Mouse (Mus musculus): ENCODE measurements around the gene Arhgdib. TPM values are rescaled to one million over a fixed set of nuclear protein-coding genes. Genes with fewer than 3 reads are reported as not detected.

The Arhgdib gene
- total and polyA plus RNA-seq, 3 experiments = 321 to 1,150 (median 355) TPM

DNA sequence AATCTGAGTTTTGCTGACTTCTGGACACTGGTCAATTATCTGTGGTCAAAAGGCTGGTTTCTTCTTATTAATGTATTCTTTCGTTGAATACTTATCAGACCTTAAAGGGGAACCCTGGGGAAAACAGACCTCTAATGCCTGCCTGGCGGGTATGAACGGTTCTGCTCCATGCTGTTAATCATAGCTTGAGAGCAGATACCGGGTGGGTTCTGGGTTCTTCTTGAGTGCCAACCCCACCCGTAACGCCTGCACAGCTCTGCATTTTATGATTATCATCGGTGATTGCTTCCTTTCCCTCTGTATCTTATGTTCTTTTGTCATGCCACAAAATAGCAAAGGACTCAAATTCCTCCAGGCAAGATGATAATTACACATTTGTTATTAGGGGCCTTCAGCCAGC is 7.6 kb downstream of the Arhgdib start:
- in situ Hi-C loops (cut with MboI; ENCODE audit: low pct_ligation_motif_present, low pct_unique_long_range_greater_than_20kb, low sequenced_read_pairs) = no loop called here
- no peak for DNase-seq (ENCODE audit: extremely low read depth)
- Histone ChIP-seq H3K4me1 (ENCODE audit: control insufficient read depth in 1 of 2, insufficient read depth in 2 of 2) (peaks cover 21 to 54% of the 10 kb centered on the region in 2 experiments), H3K27me3 (replicated peaks) (no peaks in the 10 kb centered on the region), H3K27ac (ENCODE audit: insufficient read depth, low read depth) (no peak overlapping the region), H3K4me3 (replicated peaks in 1 of 3; ENCODE audit: low read depth in 2 of 3, low read length in 2 of 3, poor library complexity in 1 of 3) (no peak overlapping the region), H3K79me2 (replicated peaks; ENCODE audit: control insufficient read depth, extremely low read depth, insufficient read depth, poor library complexity, severe bottlenecking) (peaks cover 69% of the 10 kb centered on the region), H3K9ac (ENCODE audit: insufficient read depth, low read depth) (no peak overlapping the region), H3K9me3 (replicated peaks; ENCODE audit: low read length) (no peaks in the 10 kb centered on the region), H3K4me2 (ENCODE audit: insufficient read depth, low read depth, poor library complexity, severe bottlenecking) (no peak overlapping the region), H3K36me3 (replicated peaks in 1 of 2; ENCODE audit: control insufficient read depth in 1 of 2, insufficient read depth in 1 of 2, low read length in 1 of 2) (peaks cover 66 to 78% of the 10 kb centered on the region in 2 experiments)
- dilution Hi-C loops (cut with MboI; ENCODE audit: extremely low pct_ligation_motif_present, extremely low pct_unique_long_range_greater_than_20kb, low sequenced_read_pairs) = no loop called here
- TF ChIP-seq POLR2AphosphoS2 (IDR thresholded peaks at IDR 0.05; ENCODE audit: low read depth, low read length) (no peak), UBTF (IDR thresholded peaks at IDR 0.05; ENCODE audit: low read depth, low read length) (no peak)

DNA sequence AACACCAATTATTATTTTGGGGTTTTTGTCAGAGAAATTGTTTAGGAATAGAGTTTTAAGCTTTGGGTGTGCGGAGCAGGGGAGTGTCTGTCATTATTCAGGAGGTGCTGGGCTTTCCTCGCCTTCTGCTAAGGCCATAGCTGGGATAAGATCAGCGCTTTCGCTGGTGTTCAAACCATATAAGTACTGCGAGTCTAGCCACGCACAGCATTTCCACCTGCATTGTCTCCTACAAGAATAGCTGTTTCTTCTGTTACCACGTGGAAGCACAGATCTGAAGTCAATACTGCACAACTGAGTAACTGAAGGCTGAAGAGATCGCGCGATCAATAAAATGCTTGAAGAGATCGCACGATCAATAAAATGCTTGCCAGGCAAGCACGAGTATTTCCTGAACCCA is 10.5 kb downstream of the Arhgdib start:
- H3K9ac ChIP-seq (ENCODE audit: insufficient read depth, low read depth) = no peak overlapping the region; the same call in 1 of the 2 replicates
- peaks cover 86 to 97% of the 10 kb centered on the region in 2 experiments for H3K36me3 ChIP-seq (replicated peaks in 1 of 2; ENCODE audit: control insufficient read depth in 1 of 2, insufficient read depth in 1 of 2, low read length in 1 of 2)
- no peaks in the 10 kb centered on the region for H3K9me3 ChIP-seq (replicated peaks; ENCODE audit: low read length)
- dilution Hi-C loops (cut with MboI; ENCODE audit: extremely low pct_ligation_motif_present, extremely low pct_unique_long_range_greater_than_20kb, low sequenced_read_pairs) = no loop called here
- H3K4me1 ChIP-seq (ENCODE audit: control insufficient read depth in 1 of 2, insufficient read depth in 2 of 2) = peaks cover 17 to 53% of the 10 kb centered on the region in 2 experiments
- H3K27ac ChIP-seq (ENCODE audit: insufficient read depth, low read depth) = peak overlapping the region; percentile 35
- in situ Hi-C loops (cut with MboI; ENCODE audit: low pct_ligation_motif_present, low pct_unique_long_range_greater_than_20kb, low sequenced_read_pairs) = no loop called here
- H3K4me2 ChIP-seq (ENCODE audit: insufficient read depth, low read depth, poor library complexity, severe bottlenecking) = peak overlapping the region; percentile 19; the same call in 1 of the 2 replicates
- H3K4me3 ChIP-seq (replicated peaks in 1 of 3; ENCODE audit: low read depth in 2 of 3, low read length in 2 of 3, poor library complexity in 1 of 3) = no peak overlapping the region
- no peaks in the 10 kb centered on the region for H3K27me3 ChIP-seq (replicated peaks)
- no peak for TF ChIP-seq IRF4 (IDR thresholded peaks at IDR 0.05; ENCODE audit: low read depth, low read length)
- no peak for TF ChIP-seq PAX5 (IDR thresholded peaks at IDR 0.05; ENCODE audit: low read length)
- no peak for TF ChIP-seq BHLHE40 (IDR thresholded peaks at IDR 0.05; ENCODE audit: low read depth, low read length)
- no peak for TF ChIP-seq HCFC1 (IDR thresholded peaks at IDR 0.05; ENCODE audit: low read depth, low read length)
- TF ChIP-seq CHD1 (IDR thresholded peaks at IDR 0.05; ENCODE audit: low read depth, low read length) = no peak
- TF ChIP-seq JUN (IDR thresholded peaks at IDR 0.05; ENCODE audit: insufficient read depth, low read depth, low read length) = no peak
- TF ChIP-seq JUND (conservative IDR thresholded peaks at IDR 0.05; ENCODE audit: low read depth, low read length) = no peak
- TF ChIP-seq EP300 (IDR thresholded peaks at IDR 0.05; ENCODE audit: low read length) = no peak
- TF ChIP-seq NELFE (IDR thresholded peaks at IDR 0.05; ENCODE audit: low read depth, low read length) = no peak
- peaks cover 48% of the 10 kb centered on the region for H3K79me2 ChIP-seq (replicated peaks; ENCODE audit: control insufficient read depth, extremely low read depth, insufficient read depth, poor library complexity, severe bottlenecking)
- DNase-seq (ENCODE audit: extremely low read depth) = no peak

DNA sequence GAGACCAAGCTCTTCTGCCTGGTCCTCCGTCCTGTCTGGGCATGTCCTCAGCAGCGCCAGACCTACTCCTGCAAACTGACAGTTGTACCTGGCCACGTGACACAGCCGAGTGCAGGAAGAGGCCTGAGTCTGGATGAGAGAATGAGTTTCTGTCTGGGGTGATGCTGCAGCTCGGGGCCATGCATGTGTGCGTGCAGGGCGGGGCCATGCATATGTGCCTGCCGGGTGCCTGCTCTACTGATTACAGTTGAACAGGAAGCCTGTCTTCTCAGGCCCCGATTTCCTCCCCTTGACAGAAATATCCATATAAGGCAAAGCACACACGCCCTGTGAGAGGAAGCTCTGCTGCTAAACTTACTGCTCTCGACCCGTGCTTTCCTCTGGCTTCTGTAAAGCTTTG is 11.0 kb downstream of the Arhgdib start:
- Histone ChIP-seq H3K27me3 (replicated peaks) (no peaks in the 10 kb centered on the region), H3K4me3 (replicated peaks in 1 of 3; ENCODE audit: low read depth in 2 of 3, low read length in 2 of 3, poor library complexity in 1 of 3) (no peak overlapping the region), H3K36me3 (replicated peaks in 1 of 2; ENCODE audit: control insufficient read depth in 1 of 2, insufficient read depth in 1 of 2, low read length in 1 of 2) (peaks cover 88 to 97% of the 10 kb centered on the region in 2 experiments), H3K27ac (ENCODE audit: insufficient read depth, low read depth) (peak overlapping the region; percentile 88), H3K79me2 (replicated peaks; ENCODE audit: control insufficient read depth, extremely low read depth, insufficient read depth, poor library complexity, severe bottlenecking) (peaks cover 43% of the 10 kb centered on the region), H3K4me2 (ENCODE audit: insufficient read depth, low read depth, poor library complexity, severe bottlenecking) (peak overlapping the region; percentile 19; the same call in 1 of the 2 replicates), H3K9ac (ENCODE audit: insufficient read depth, low read depth) (no peak overlapping the region; the same call in 1 of the 2 replicates), H3K4me1 (ENCODE audit: control insufficient read depth in 1 of 2, insufficient read depth in 2 of 2) (peaks cover 17 to 54% of the 10 kb centered on the region in 2 experiments), H3K9me3 (replicated peaks; ENCODE audit: low read length) (no peaks in the 10 kb centered on the region)
- peak; percentile 92 for DNase-seq (ENCODE audit: extremely low read depth)
- dilution Hi-C loops (cut with MboI; ENCODE audit: extremely low pct_ligation_motif_present, extremely low pct_unique_long_range_greater_than_20kb, low sequenced_read_pairs) (no loop called here), in situ Hi-C loops (cut with MboI; ENCODE audit: low pct_ligation_motif_present, low pct_unique_long_range_greater_than_20kb, low sequenced_read_pairs) (no loop called here)
- TF ChIP-seq E2F4 (IDR thresholded peaks at IDR 0.05; ENCODE audit: insufficient replicate concordance, low read depth, low read length) = no peak
- TF ChIP-seq SIN3A (IDR thresholded peaks at IDR 0.05; ENCODE audit: low read length) = peak; percentile 69
- peak; percentile 97 for TF ChIP-seq MAX (IDR thresholded peaks at IDR 0.05; ENCODE audit: low read length)
- peak; percentile 59 for TF ChIP-seq POLR2A (IDR thresholded peaks at IDR 0.05; ENCODE audit: low read depth, low read length)
- TF ChIP-seq BHLHE40 (IDR thresholded peaks at IDR 0.05; ENCODE audit: low read depth, low read length) = peak; percentile 92
- TF ChIP-seq JUND (conservative IDR thresholded peaks at IDR 0.05; ENCODE audit: low read depth, low read length) = no peak
- TF ChIP-seq HCFC1 (IDR thresholded peaks at IDR 0.05; ENCODE audit: low read depth, low read length) = 0 out of 2 replicates have a peak, but pooled peaks have one; percentile 26
- TF ChIP-seq UBTF (IDR thresholded peaks at IDR 0.05; ENCODE audit: low read depth, low read length) = no peak
- no peak for TF ChIP-seq RCOR1 (conservative IDR thresholded peaks at IDR 0.05; ENCODE audit: low read depth, low read length)
- 0 out of 2 replicates have a peak, but pooled peaks have one; percentile 20 for TF ChIP-seq POLR2AphosphoS2 (IDR thresholded peaks at IDR 0.05; ENCODE audit: low read depth, low read length)
- TF ChIP-seq NRF1 (IDR thresholded peaks at IDR 0.05; ENCODE audit: low read depth, low read length) = peak; percentile 49
- no peak for TF ChIP-seq GABPA (IDR thresholded peaks at IDR 0.05; ENCODE audit: insufficient replicate concordance, low read depth, low read length)
- peak; percentile 93 for TF ChIP-seq MXI1 (IDR thresholded peaks at IDR 0.05; ENCODE audit: low read depth, low read length)
- no peak for TF ChIP-seq CHD1 (IDR thresholded peaks at IDR 0.05; ENCODE audit: low read depth, low read length)
- 0 out of 2 replicates have a peak, but pooled peaks have one; percentile 67 for TF ChIP-seq EP300 (IDR thresholded peaks at IDR 0.05; ENCODE audit: low read length)
- no peak for TF ChIP-seq ZC3H11A (IDR thresholded peaks at IDR 0.05; ENCODE audit: low read depth, low read length)
- TF ChIP-seq KAT2A (IDR thresholded peaks at IDR 0.05; ENCODE audit: insufficient replicate concordance, low read length) = no peak
- TF ChIP-seq ETS1 (conservative IDR thresholded peaks at IDR 0.05; ENCODE audit: low read depth, low read length) = peak; percentile 76
- TF ChIP-seq SMC3 (IDR thresholded peaks at IDR 0.05; ENCODE audit: low read depth, low read length) = no peak
- TF ChIP-seq TCF12 (IDR thresholded peaks at IDR 0.05; ENCODE audit: low read depth, low read length) = peak; percentile 63; the same call in 1 of the 2 replicates
- no peak for TF ChIP-seq NELFE (IDR thresholded peaks at IDR 0.05; ENCODE audit: low read depth, low read length)
